ENCODE assay signal across 10 mouse cellular contexts in genomic region chr11:90586203-90586602, GRCm38 (mm10). TPM values are rescaled to one million over a fixed set of nuclear protein-coding genes. Genes with fewer than 3 reads are reported as not detected.
DNase-seq lines count a peak whose midpoint lies in the region.
"Had no signal": no experiment of that assay in that cellular context is flagged by ENCODE, and none has a peak within 500 bp of the region (broad histone marks: within the 10 kb centered on the region; RNA-seq: fewer than 3 reads in every experiment).

No protein-coding gene starts in this region.

- DNase-seq in heart, adult 8-10 months (ENCODE audit: low spot score), result peak; percentile 46
- DNase-seq in heart, postnatal 4 days, result no peak
- DNase-seq in adrenal gland, postnatal 10 days, result peak; percentile 64
- peak; percentile 27 to 28 for DNase-seq in heart, postnatal 36 days
- DNase-seq in lung, postnatal 4 days, result peak; percentile 20 to 66
- no peak for DNase-seq in layer of hippocampus, adult 11-12 months (ENCODE audit: low spot score)
- no peak for DNase-seq in spleen, postnatal 10 days (ENCODE audit: low spot score in 2 of 2)
- no peak for DNase-seq in kidney, adult 18-20 months
- DNase-seq: cerebellum, adult 2 months; gastrocnemius, postnatal 36 days had no signal

- intact Hi-C loops in heart, postnatal 36 days (cut with DNase I), result no loop called here

RNA-seq across cellular contexts. Expression of gene Stxbp4, which starts 51.7 kb away (rescaled TPM):
- total RNA-seq in heart, adult 8-10 months (2022), result 1 to 10 TPM; 5.1 to 6.3 (median 5.3) TPM
- total RNA-seq in heart, postnatal 4 days (2021), result 1 to 10 TPM; 5.9 to 6.0 TPM
- 1 to 10 TPM; 6.4 to 9.1 TPM for total RNA-seq in adrenal gland, postnatal 10 days (2021)
- total RNA-seq in heart, postnatal 36 days (2021), result 1 to 10 TPM; 5.0 to 5.3 TPM

RNA-seq across cellular contexts. Expression of gene Cox11, which starts 51.8 kb away (rescaled TPM):
- total RNA-seq in heart, adult 8-10 months (2022), result 10 to 100 TPM; 19.4 to 23.1 (median 21.4) TPM
- 10 to 100 TPM; 22.8 to 24.7 TPM for total RNA-seq in heart, postnatal 4 days (2021)
- 10 to 100 TPM; 24.5 to 28.6 TPM for total RNA-seq in adrenal gland, postnatal 10 days (2021)
- 10 to 100 TPM; 24.2 to 24.3 TPM for total RNA-seq in heart, postnatal 36 days (2021)

Comparison
In these comparisons a context has a peak if more than half of its experiments do, and no peak if none do; other contexts are left out.
1. DNase-seq: peak in heart, adult 8-10 months (single experiment), adrenal gland, postnatal 10 days (single experiment), heart, postnatal 36 days (2 of 2) and lung, postnatal 4 days (2 of 2); none in heart, postnatal 4 days (single experiment), layer of hippocampus, adult 11-12 months (single experiment), spleen, postnatal 10 days (0 of 2) and kidney, adult 18-20 months (single experiment).